Mouse (Mus musculus) C2C12 (cell line): ENCODE measurements around the gene 5730522E02Rik.

Experiments
- CTCF ChIP-seq: IDR thresholded peaks from one replicate; pipeline ENCODE4 v1.5.1; 2011; ENCODE audit not compliant: control insufficient read depth, insufficient read depth, insufficient read length
- MAX ChIP-seq: IDR thresholded peaks from one replicate; pipeline ENCODE4 v1.6.1; 2011; ENCODE audit warnings: mild to moderate bottlenecking, control low read depth
- MYOD1 ChIP-seq: IDR thresholded peaks from one replicate; pipeline ENCODE4 v1.6.1; 2011; ENCODE audit warnings: low read depth; ENCODE audit not compliant: control insufficient read depth, insufficient read length
- USF1 ChIP-seq: IDR thresholded peaks from one replicate; pipeline ENCODE4 v1.6.1; 2011; ENCODE audit warnings: low read depth, mild to moderate bottlenecking, control low read depth, moderate library complexity

- TF ChIP-seq MYOD1 = no peak
- TF ChIP-seq USF1 = no peak
- no peak for TF ChIP-seq CTCF
- no peak for TF ChIP-seq MAX
Observed at GRCm38 (mm10) chr11:25644767-25645622, 565.6 kb downstream of the 5730522E02Rik start.
